Mouse (Mus musculus) lung, embryonic 15.5 days (tissue): ENCODE data around the gene Kcnq1. TPM values are rescaled to one million over a fixed set of nuclear protein-coding genes. Genes with fewer than 3 reads are reported as not detected.

Source experiments
- ATAC-seq: fragments of 200-750 bp; cut with Nextera tagmentation; 2 replicates; pipeline ENCODE4 v1.8.0; 2017; ENCODE audit warnings: moderate number of reproducible peaks, borderline replicate concordance; ENCODE audit not compliant: low FRiP score, low TSS enrichment; ENCODE audit errors: extremely low read depth
- H3K27ac ChIP-seq: fragments of 300-500 bp; sonication (generic); 2 replicates; pipeline ENCODE4 v1.5.1; 2015; ENCODE audit warnings: moderate library complexity, mild to moderate bottlenecking, inconsistent platforms
- H3K27me3 ChIP-seq: fragments of 300-500 bp; sonication (generic); 2 replicates; pipeline ENCODE4 v1.6.1; 2015; ENCODE audit warnings: inconsistent platforms
- H3K36me3 ChIP-seq: fragments of 300-500 bp; sonication (generic); 2 replicates; pipeline ENCODE4 v1.6.1; 2015; ENCODE audit warnings: inconsistent platforms
- H3K4me1 ChIP-seq: fragments of 300-500 bp; sonication (generic); 2 replicates; pipeline ENCODE4 v1.6.1; 2015; ENCODE audit warnings: inconsistent platforms
- H3K4me2 ChIP-seq: fragments of 300-500 bp; sonication (generic); 2 replicates; pipeline ENCODE4 v1.6.1; 2015; ENCODE audit warnings: inconsistent platforms, mild to moderate bottlenecking, moderate library complexity
- H3K4me3 ChIP-seq: fragments of 300-500 bp; sonication (generic); 2 replicates; pipeline ENCODE4 v1.5.1; 2015; ENCODE audit warnings: mild to moderate bottlenecking, inconsistent platforms
- H3K9ac ChIP-seq: fragments of 300-500 bp; sonication (generic); 2 replicates; pipeline ENCODE4 v1.6.1; 2015; ENCODE audit warnings: inconsistent platforms
- H3K9me3 ChIP-seq: fragments of 300-500 bp; sonication (generic); 2 replicates; pipeline ENCODE4 v1.6.1; 2016; ENCODE audit warnings: inconsistent platforms
- WGBS: fragments of 180-500 bp; shearing (Covaris S2); methylation state at CpG from one replicate; pipeline ENCODE4 v1.1.7; 2015; 5-methylcytosine and 5-hydroxymethylcytosine counted together
- polyA plus RNA-seq: library from polyadenylated mRNA; unstranded; fragments of >200 nt; fragmentation: Nextera tagmentation; extraction: Ambion mirVana; gene quantifications from 2 replicates; pipeline ENCODE4 v1.2.1, GENCODE M21; 2015

Gene Kcnq1
- polyA plus RNA-seq, 1 experiment from 2014 or later, result 6.0 TPM

- Histone ChIP-seq H3K9ac (no peak overlapping the region), H3K4me2 (peak overlapping the region; percentile 41), H3K27me3 (no peaks in the 10 kb centered on the region), H3K9me3 (no peaks in the 10 kb centered on the region), H3K4me3 (no peak overlapping the region), H3K27ac (peak overlapping the region; percentile 89), H3K36me3 (no peaks in the 10 kb centered on the region), H3K4me1 (peaks cover 23% of the 10 kb centered on the region)
- WGBS, result 23% methylated on average over 27 of the region's 27 CpGs
- peak; percentile 93 for ATAC-seq
Measured at GRCm38 (mm10) chr7:143388783-143389695, 282.9 kb downstream of the Kcnq1 start.

- H3K9ac ChIP-seq, result no peak overlapping the region
- ATAC-seq, result peak; percentile 40; the same call in 1 of the 2 replicates
- peaks cover 24% of the 10 kb centered on the region for H3K4me1 ChIP-seq
Measured at GRCm38 (mm10) chr7:143389860-143390259, 283.7 kb downstream of the Kcnq1 start.

GRCm38 (mm10) chr7:143390277-143390948, 284.3 kb downstream of the Kcnq1 start:
- Histone ChIP-seq H3K4me3 (no peak overlapping the region), H3K4me1 (peaks cover 29% of the 10 kb centered on the region), H3K9me3 (no peaks in the 10 kb centered on the region), H3K36me3 (no peaks in the 10 kb centered on the region), H3K4me2 (no peak overlapping the region), H3K27ac (peak overlapping the region; percentile 89), H3K9ac (no peak overlapping the region), H3K27me3 (no peaks in the 10 kb centered on the region)
- 78% methylated on average over 12 of the region's 12 CpGs for WGBS
- no peak for ATAC-seq

More at GRCm38 (mm10) chr7:143389860-143390259, 283.7 kb downstream of the Kcnq1 start:
- Histone ChIP-seq H3K36me3 (no peaks in the 10 kb centered on the region), H3K27ac (peak overlapping the region; percentile 89), H3K4me2 (peak overlapping the region; percentile 41; the same call in 1 of the 2 replicates), H3K9me3 (no peaks in the 10 kb centered on the region), H3K4me3 (no peak overlapping the region), H3K27me3 (no peaks in the 10 kb centered on the region)
- WGBS, result 38% methylated on average over 2 of the region's 2 CpGs

GRCm38 (mm10) chr7:143395113-143395563, 289.0 kb downstream of the Kcnq1 start:
- H3K9me3 ChIP-seq, result no peaks in the 10 kb centered on the region
- H3K36me3 ChIP-seq, result no peaks in the 10 kb centered on the region
- H3K4me3 ChIP-seq, result no peak overlapping the region
- WGBS, result 35% methylated on average over 9 of the region's 9 CpGs
- no peaks in the 10 kb centered on the region for H3K27me3 ChIP-seq
- peak; percentile 66 for ATAC-seq
- no peak overlapping the region for H3K4me2 ChIP-seq
- no peak overlapping the region for H3K9ac ChIP-seq
- H3K27ac ChIP-seq, result no peak overlapping the region
- peaks cover 15% of the 10 kb centered on the region for H3K4me1 ChIP-seq

GRCm38 (mm10) chr7:143399756-143400155, 293.6 kb downstream of the Kcnq1 start:
- Histone ChIP-seq H3K9ac (no peak overlapping the region), H3K27ac (no peak overlapping the region), H3K9me3 (no peaks in the 10 kb centered on the region), H3K36me3 (no peaks in the 10 kb centered on the region), H3K4me1 (peaks cover 14% of the 10 kb centered on the region; the same call in 1 of the 2 replicates), H3K4me2 (no peak overlapping the region), H3K27me3 (no peaks in the 10 kb centered on the region), H3K4me3 (no peak overlapping the region)
- WGBS, result 71% methylated on average over 10 of the region's 10 CpGs
- no peak for ATAC-seq

- Histone ChIP-seq H3K4me3 (no peak overlapping the region), H3K9me3 (no peaks in the 10 kb centered on the region), H3K36me3 (no peaks in the 10 kb centered on the region), H3K9ac (no peak overlapping the region), H3K4me2 (no peak overlapping the region), H3K4me1 (0 out of 2 replicates have a peak, but pooled peaks cover 6% of the 10 kb centered on the region), H3K27ac (no peak overlapping the region), H3K27me3 (no peaks in the 10 kb centered on the region)
- WGBS, result 50% methylated on average over 6 of the region's 6 CpGs
- no peak for ATAC-seq
Measured at GRCm38 (mm10) chr7:143400599-143400998, 294.4 kb downstream of the Kcnq1 start.

GRCm38 (mm10) chr7:143401429-143402016, 295.4 kb downstream of the Kcnq1 start:
- H3K9me3 ChIP-seq, result no peaks in the 10 kb centered on the region
- no peak overlapping the region for H3K4me3 ChIP-seq
- H3K27me3 ChIP-seq, result no peaks in the 10 kb centered on the region
- no peak for ATAC-seq
- WGBS, result 49% methylated on average over 5 of the region's 5 CpGs
- no peak overlapping the region for H3K4me2 ChIP-seq
- H3K4me1 ChIP-seq, result 0 out of 2 replicates have a peak, but pooled peaks cover 5% of the 10 kb centered on the region
- no peak overlapping the region for H3K27ac ChIP-seq
- H3K36me3 ChIP-seq, result no peaks in the 10 kb centered on the region
- H3K9ac ChIP-seq, result no peak overlapping the region

GRCm38 (mm10) chr7:143404296-143404695, 298.1 kb downstream of the Kcnq1 start:
- no peak overlapping the region for H3K4me2 ChIP-seq
- no peaks in the 10 kb centered on the region for H3K36me3 ChIP-seq
- no peak overlapping the region for H3K4me3 ChIP-seq
- 75% methylated on average over 6 of the region's 6 CpGs for WGBS
- H3K4me1 ChIP-seq, result peaks cover 23% of the 10 kb centered on the region
- no peak overlapping the region for H3K27ac ChIP-seq
- H3K27me3 ChIP-seq, result no peaks in the 10 kb centered on the region
- H3K9me3 ChIP-seq, result no peaks in the 10 kb centered on the region
- H3K9ac ChIP-seq, result no peak overlapping the region
- ATAC-seq, result no peak

GRCm38 (mm10) chr7:143407931-143408501, 301.9 kb downstream of the Kcnq1 start:
- no peak overlapping the region for H3K4me3 ChIP-seq
- H3K27me3 ChIP-seq, result no peaks in the 10 kb centered on the region
- H3K9me3 ChIP-seq, result no peaks in the 10 kb centered on the region
- H3K9ac ChIP-seq, result no peak overlapping the region
- WGBS, result 40% methylated on average over 9 of the region's 9 CpGs
- no peaks in the 10 kb centered on the region for H3K36me3 ChIP-seq
- ATAC-seq, result peak; percentile 55
- peak overlapping the region; percentile 42 for H3K27ac ChIP-seq
- H3K4me2 ChIP-seq, result 0 out of 2 replicates have a peak overlapping the region, but pooled peaks have one; percentile 9
- peaks cover 22% of the 10 kb centered on the region for H3K4me1 ChIP-seq

GRCm38 (mm10) chr7:143408615-143409021, 302.5 kb downstream of the Kcnq1 start:
- Histone ChIP-seq H3K27me3 (no peaks in the 10 kb centered on the region), H3K9ac (no peak overlapping the region), H3K9me3 (no peaks in the 10 kb centered on the region), H3K27ac (peak overlapping the region; percentile 42), H3K4me3 (no peak overlapping the region), H3K4me1 (peaks cover 22% of the 10 kb centered on the region), H3K4me2 (no peak overlapping the region), H3K36me3 (no peaks in the 10 kb centered on the region)
- 30% methylated on average over 13 of the region's 13 CpGs for WGBS
- ATAC-seq, result peak; percentile 80

- WGBS, result 65% methylated on average over 6 of the region's 6 CpGs
- ATAC-seq, result no peak
- no peak overlapping the region for H3K9ac ChIP-seq
- no peaks in the 10 kb centered on the region for H3K36me3 ChIP-seq
- no peaks in the 10 kb centered on the region for H3K27me3 ChIP-seq
- H3K4me1 ChIP-seq, result peaks cover 21% of the 10 kb centered on the region
- no peaks in the 10 kb centered on the region for H3K9me3 ChIP-seq
- no peak overlapping the region for H3K27ac ChIP-seq
- H3K4me3 ChIP-seq, result no peak overlapping the region
- H3K4me2 ChIP-seq, result no peak overlapping the region
Measured at GRCm38 (mm10) chr7:143412606-143413005, 306.4 kb downstream of the Kcnq1 start.
